Mouse (Mus musculus) spleen, adult 12 weeks (tissue): ENCODE results near the gene Cd5.

ENCODE experiments used
- DNase-seq: peaks from one replicate; pipeline ENCODE4 v3.0.0; 2022; ENCODE audit warnings: low spot score

Cd5 gene

GRCm38 (mm10) chr19:10701013-10701726 is 37.6 kb downstream of the Cd5 start:
- DNase-seq = no peak

DNA sequence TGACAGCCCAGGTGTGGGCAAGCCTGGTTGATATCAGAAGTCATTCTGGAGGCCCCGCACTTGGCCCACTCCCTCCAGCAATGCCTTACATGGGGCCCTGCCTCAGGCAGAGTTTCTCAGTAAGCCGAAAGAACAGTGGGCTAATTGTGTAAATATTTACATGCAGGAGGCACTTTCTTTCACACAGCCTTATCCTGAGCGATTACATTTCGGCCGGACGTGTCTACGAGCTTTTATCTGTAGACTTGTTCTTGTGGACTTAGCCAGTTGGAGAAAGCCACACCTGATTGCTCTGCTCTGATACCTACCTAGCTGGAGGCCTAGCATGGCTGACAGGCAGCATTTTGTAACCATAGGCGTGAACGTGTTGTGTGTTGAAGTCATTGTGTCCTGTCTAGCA is 39.0 kb downstream of the Cd5 start:
- DNase-seq = no peak

DNA sequence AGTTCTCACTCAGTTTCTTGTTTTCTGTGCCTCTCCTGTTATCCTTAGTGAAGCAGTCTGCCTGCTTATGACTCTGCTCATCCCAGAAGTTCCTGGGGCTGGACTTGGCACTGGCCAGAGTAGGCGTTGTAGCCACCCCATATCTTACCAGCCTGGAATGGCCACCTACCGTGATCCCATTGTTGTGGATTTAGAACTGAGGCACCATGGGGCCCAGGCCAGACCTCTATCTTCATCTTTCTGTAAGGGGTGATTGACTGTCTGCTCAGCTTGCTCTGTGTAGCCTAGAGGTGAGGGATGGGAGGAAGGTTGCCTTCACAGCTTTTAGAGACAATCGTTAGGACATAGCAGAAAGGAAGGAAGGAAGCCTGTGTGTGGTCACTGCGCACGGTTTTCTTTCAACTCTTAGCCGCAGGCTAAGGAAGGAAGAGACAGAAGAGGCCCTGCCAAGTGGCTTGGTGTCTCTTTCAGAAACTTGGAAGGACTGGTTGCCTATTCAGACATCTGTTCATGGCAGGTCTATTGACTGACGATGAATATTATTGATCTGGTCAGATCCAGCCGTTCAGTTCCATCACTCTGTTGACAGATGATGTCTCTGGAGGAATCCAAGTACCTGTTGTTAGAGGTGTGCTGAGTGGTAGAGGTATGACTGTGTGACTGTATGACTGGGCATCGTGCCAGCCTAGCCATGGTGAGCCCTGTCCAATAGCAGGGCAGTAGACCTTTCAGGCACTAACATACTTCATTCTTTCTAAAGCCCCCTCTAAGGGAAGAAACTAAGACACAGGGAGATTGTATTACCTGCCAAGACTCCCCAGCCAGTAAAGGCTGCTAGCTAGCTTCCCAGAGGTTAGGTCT is 40.4 kb downstream of the Cd5 start:
- no peak for DNase-seq

DNA sequence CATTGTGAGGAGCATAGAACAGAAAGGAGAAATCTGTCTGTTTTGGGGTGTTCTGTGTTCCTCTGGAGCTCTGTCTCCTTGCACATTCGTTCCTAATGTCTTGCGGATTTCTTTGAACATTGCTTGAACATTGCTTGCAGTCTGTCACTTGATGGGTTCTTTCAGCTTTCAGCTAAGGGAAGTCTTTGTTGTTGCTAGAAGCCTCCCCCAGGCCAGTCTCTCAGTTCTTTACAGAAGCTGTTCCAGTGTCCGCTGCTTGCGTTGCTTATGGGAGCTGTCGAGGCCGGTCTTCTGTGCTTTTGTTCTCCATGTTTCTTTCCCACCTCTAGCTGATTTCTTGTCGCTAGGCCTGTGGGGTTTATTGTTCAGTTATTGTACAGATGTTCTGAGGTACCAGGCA is 43.0 kb downstream of the Cd5 start:
- no peak for DNase-seq

DNA sequence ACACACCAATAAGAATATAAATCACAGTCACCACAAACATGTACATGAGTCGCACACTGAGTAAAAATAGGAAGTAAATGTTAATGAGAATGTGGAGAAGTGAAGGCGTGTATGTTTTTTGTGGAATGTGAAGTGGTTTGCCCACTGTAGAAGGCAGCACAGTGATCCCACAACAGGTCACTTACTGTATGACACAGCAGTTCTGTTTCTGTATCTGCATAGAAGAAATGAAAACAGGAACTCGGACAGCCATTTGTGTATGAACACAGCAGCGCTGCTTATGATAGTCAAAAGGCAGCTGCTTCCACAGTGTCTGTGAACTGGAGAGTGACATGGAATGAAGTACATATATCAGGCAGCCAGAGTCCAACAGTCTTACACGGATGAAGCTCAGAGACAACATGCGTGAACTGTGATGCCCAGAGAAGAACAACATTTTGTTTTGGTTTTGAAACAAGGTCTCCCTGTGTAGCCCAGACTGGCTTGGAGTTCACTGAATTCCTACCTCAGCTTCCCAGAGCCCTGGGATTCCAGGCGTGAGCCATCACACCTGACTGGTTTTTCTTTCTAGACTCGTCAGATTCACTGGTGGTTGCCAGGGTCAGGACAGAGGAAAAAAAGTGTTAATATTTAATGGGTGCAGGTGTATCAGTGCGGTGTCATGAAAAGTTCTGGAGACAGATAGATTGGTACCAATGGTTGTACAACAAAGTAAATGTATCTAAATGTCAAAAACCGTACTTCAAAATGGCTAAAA is 44.7 kb downstream of the Cd5 start:
- DNase-seq = no peak

DNA sequence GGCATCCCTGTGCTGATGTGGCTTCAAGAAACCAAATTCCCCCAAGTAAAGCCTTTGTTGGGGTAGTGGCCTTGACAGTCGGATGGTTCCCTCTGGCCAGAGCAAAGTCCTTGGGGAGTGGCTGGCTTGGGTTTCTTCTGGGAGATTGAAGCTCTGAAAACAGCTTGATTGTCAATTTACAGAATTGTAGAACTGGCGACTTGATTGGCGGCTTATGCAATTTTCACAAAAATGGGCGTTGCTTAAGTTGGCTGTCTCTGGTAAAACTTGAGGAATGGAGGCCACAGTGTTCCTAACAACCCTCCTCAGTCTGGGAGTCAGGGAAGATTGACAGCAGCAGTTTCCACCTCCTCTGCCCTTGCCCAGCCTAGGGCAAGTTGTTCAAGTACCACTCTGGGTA is 46.4 kb downstream of the Cd5 start:
- DNase-seq = no peak

DNA sequence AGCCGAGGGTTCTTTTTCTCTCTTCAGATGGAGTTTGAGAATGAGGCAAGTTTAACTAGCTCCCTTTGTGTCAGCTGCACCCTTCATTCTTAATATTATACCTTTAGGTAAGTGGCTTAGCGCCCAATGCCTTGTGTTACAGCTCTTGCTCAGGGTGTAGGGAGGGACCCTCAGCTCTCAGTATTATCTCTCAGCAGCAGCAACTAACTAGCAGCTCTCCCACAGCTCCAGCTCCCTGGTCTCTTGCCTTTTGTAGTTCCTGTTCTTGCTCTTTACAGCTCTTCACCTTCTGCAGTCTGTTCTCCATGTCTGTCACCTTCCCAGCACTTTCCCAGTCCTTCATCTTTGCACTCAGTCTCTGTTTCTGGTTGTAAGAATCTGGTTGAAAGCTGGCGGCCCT is 47.1 kb downstream of the Cd5 start:
- DNase-seq = no peak

- no peak for DNase-seq
Measured at GRCm38 (mm10) chr19:10691121-10691520, 47.7 kb downstream of the Cd5 start.

DNA sequence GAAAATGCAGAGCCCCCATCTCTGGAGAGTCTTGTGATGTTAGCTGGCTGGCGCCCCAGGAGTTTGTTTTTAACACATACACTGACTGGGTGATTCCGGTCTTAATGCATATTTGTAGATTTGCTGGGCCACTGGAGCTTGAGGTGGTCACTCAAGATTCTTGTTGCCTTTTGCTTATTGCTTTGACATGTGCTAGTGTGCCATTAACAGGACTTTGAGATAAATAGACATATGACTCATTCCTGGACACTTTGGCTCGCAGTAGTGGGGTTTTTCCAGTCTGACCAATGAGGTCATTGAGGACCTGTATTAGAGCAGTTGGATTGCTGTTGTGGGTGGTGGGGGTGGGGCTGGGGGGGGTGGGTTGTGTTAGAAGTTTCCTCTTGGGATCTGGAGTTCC is 48.5 kb downstream of the Cd5 start:
- no peak for DNase-seq

DNA sequence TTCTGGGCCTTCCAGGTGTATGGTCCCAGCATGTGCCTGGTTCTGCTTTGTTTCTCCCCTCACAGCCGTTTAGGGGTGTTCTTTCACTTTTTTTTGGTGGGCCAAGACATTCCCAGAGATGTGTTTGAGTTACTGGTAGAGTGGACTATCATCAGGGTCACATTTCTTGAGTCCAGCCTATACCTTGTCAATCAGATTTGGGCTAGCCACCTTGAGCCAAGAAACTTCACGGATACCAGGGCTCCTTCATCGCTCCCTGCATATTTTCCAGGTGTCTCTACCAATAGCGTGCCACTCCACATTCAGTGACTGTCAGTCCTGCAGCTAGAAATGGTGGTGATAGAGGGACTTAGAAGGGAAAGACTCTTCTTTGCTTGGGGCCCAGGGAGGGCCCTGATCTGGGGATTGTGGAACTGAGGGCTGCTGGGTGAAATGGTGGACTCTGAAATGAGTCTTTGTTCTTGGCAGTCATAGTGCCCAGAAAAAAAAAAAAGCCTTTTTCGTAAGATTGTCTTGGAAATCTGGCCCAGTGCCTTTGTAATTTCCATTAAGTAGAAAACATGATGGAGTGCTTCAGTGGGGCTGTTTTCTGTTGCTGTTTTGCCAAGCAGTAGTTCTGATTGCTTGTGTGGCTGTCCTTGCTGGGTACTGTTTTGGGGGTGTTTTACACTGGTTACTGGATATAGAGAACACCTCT is 49.2 kb downstream of the Cd5 start:
- no peak for DNase-seq

DNA sequence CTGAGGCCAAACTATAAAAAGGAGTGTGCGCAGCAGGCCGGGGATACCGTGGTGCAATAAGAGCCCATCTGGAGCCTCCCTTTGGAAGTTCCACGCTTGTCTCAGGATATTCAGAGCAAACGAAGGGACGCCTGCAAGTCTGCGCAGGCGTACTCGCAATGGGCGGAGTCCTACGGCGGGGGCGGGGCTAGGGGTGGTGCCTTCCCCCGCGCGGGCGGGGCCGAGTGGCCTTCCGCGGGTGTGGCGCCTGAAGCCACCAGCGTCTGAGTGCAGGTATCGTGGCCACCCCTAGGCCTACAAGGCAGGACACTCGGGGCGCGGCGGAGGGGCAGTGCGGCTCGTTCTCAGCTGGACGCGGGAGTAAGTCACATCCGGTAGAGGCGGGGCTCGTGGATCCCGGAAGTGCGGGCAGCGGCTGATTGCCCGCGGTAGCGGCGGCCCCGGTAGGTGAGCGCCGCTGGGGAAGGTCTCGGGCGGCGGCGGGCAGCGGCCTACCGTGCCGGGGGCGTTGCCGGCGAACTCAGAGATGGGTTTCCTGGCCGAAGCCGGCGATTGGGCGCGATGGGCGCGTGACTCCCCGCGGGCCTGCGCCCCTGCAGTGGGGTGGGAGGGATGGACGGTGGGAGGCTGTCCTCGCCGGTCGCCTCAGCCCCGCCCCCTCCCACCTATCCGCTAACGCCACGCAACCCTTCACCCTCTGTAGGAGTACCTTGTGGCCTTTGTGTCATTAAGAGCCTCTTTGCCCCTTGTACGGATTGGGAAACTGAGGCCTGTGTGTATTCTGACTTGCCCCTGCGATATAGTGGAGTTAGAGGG is 50.1 kb downstream of the Cd5 start, which contains the start of gene Vps37c:
Vps37c (plus strand) TSS at position 199 of the 816 bp plus-strand sequence.
- DNase-seq = peak; percentile 98

GRCm38 (mm10) chr19:10685727-10686126 is 53.1 kb downstream of the Cd5 start:
- DNase-seq = no peak

DNA sequence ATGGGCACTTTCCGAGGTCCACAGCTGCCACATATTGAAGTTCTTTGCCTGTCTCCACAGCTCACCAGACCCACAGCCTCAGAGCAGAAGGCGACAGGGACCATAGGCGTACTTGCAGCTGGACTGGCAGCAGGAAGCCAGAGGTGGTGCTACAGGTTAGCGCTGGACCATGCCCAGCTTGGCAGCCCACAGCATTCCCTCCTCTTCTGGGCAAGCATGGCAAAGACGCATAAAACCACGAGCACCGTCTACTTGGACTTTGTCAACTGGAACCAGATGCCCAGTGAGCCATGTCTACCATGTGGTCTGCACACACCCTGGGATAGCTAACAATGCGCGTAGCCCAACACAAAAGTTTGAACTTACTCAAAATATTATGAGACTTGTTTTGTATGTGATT is 53.7 kb downstream of the Cd5 start:
- DNase-seq = no peak

DNA sequence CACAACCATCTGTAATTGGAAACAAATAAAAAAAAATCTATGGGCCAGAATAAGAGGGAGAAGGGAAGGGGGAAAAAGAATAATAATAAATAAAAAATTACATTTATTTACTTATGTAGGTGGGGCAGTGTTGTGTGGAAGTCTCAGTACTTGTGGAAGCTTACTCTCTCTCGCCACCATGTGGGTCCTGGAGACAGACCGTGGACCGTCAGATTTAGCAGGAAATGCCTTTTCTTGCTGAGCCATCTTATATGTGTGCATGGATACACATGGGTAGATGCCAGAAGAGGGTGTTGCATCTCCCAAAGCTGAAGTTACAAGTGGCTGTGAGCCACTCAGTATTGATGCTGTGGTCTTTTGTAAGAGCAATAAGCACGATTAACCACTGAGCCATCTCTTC is 57.2 kb downstream of the Cd5 start:
- no peak for DNase-seq

- no peak for DNase-seq
Measured at GRCm38 (mm10) chr19:10678772-10679067, 60.1 kb downstream of the Cd5 start.

GRCm38 (mm10) chr19:10677915-10678771 is 60.7 kb downstream of the Cd5 start, which contains the start of gene Pga5:
Gene Pga5 (minus strand): TSS chr19:10678071.
- DNase-seq = peak; percentile 67

DNA sequence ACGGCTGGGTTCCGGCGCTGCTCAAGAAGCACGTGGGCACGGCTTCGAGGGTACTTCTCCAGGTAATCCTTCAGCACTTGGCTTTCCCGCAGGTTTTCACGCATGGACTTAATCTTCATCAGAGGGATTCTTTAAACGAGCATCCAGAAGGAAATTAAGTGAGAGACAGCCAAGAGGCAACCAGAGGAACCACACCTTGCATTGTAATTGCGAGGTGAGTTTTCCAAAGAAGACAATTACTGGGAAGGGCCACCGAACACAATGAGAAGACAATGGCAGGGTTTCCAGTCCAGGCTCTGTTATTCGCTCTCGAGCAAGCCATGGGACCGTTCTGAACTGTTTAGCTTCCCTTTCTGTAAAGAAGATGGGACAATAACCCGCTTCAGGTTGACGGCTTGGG is 62.1 kb downstream of the Cd5 start:
- DNase-seq = no peak

DNA sequence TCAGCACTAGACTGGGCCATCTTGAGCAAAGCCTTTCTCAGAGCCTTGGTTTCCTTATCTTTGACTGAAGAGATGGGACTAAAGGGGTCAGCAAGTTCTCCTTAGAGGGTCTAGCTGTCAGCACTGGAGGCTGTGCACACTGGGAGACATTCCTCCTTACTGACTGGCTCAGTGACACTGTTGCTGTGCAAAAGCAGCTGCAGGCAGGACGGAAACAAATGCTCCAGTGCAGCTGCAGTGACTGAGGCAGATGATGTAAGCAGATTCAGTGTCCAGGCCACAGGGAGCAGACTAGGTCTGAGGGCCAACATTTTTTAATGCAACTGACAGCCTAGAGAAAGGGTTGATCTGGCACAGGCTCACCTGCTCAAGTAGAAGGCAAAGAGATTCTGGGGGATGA is 65.5 kb downstream of the Cd5 start:
- no peak for DNase-seq

DNA sequence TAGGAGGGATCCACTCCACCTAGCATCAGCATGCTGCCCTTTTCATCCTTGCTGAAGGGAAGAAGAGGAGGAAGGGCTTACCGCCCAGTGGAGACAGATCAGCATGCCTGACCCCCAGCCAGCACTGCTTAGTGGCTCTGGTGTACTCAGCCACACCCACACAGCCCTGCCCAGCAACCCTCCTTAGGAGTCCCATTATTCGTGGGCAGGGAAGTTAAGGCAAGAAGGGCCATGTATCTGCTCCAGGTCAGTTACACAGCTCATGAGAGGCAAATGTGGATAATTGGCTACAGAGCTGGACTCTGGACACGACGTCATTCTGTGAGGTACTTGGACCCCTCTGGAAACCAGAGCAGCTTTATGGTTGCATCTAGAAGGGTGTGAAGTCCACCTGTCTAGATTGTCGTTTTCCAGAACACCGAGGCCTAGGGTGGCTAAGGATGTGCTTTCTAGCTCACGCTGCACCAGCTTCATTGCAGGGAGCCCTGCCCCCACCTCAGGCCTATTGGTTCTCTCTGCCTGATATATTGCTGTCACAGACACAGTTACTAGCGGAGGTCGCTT is 66.9 kb downstream of the Cd5 start:
- DNase-seq = no peak

DNA sequence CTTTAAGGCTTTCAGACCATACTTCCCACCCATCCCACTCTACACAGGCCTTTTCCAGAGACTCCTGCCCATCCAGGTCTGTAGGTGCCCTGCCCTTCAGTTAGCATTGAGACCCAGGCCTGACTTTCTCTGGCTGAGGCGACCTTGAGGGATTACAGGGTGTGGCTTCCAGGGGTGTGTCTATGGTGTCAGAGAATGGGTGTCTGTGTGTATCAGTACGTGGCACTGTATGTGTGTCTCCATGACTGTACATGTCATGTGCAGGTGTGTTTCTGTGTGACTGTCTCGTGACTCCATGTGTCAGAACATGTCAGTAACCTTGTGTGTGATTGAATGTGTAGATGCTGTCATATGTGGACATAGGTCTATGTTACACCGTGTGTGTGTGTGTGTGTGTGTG is 67.5 kb downstream of the Cd5 start:
- no peak for DNase-seq
